Mouse (Mus musculus): ENCODE measurements around the gene Clstn2.

- TF ChIP-seq MEF2A (IDR thresholded peaks at IDR 0.05; ENCODE audit: borderline replicate concordance, low read depth, low read length): no peak
- no peak for TF ChIP-seq CHD1 (IDR thresholded peaks at IDR 0.05; ENCODE audit: low read depth, low read length)
- TF ChIP-seq CHD2 (IDR thresholded peaks at IDR 0.05; ENCODE audit: low read length): no peak
- no peak for TF ChIP-seq CTCF (conservative IDR thresholded peaks at IDR 0.05 in 1 of 2, IDR thresholded peaks at IDR 0.05 in 1 of 2; ENCODE audit: low read depth in 2 of 2, low read length in 2 of 2)
- TF ChIP-seq RCOR1 (conservative IDR thresholded peaks at IDR 0.05; ENCODE audit: low read depth, low read length): no peak
- TF ChIP-seq MYC (IDR thresholded peaks at IDR 0.05; ENCODE audit: low read depth, low read length): no peak
- TF ChIP-seq GABPA (IDR thresholded peaks at IDR 0.05; ENCODE audit: insufficient replicate concordance, low read depth, low read length): no peak
- TF ChIP-seq ELF1 (IDR thresholded peaks at IDR 0.05; ENCODE audit: low read depth, low read length): no peak
- no peak for TF ChIP-seq POLR2A (IDR thresholded peaks at IDR 0.05; ENCODE audit: low read depth, low read length)
- TF ChIP-seq TCF12 (IDR thresholded peaks at IDR 0.05; ENCODE audit: low read depth, low read length): no peak
- TF ChIP-seq IRF4 (IDR thresholded peaks at IDR 0.05; ENCODE audit: low read depth, low read length): no peak
- no peak for TF ChIP-seq EP300 (IDR thresholded peaks at IDR 0.05; ENCODE audit: low read length)
These were observed 558.1 kb downstream of the Clstn2 start for GRCm38 (mm10) chr9:97474896-97475295.

All from CH12.LX (cell line).